16 mouse cellular contexts compared by ENCODE assay signal in the genomic region with DNA sequence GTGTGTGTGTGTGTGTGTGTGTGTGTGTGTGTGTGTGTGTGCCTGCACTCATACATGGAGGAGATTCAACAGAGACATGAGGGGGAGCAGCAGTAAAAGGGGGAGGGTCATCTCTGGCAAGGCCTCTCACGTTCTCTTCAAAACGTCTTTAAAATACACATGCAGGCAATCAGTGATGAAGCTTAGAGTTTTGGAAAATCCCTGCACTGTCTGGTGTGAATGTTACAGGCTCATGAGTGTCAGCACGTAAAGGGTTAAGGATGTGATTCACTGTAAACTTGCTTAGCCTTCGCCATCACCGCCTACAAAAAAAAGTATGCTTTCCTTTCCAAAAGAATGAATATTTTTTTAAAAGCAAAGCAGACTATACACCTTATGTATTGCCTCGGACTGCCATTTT. TPM values are rescaled to one million over a fixed set of nuclear protein-coding genes. Genes with fewer than 3 reads are reported as not detected.
DNase-seq lines count a peak whose midpoint lies in the region; ATAC-seq lines count a peak whose summit lies in the region.
"Had no signal": no experiment of that assay in that cellular context is flagged by ENCODE, and none has a peak within 500 bp of the region (broad histone marks: within the 10 kb centered on the region; RNA-seq: fewer than 3 reads in every experiment).

No protein-coding gene starts in this region.

- WGBS in neural tube, embryonic 11.5 days = 57% methylated on average over 6 of the region's 6 CpGs
- WGBS in hindbrain, embryonic 13.5 days = 35% methylated on average over 6 of the region's 6 CpGs
- WGBS in midbrain, embryonic 15.5 days = 22% methylated on average over 6 of the region's 6 CpGs

- H3K4me3 ChIP-seq in neural tube, embryonic 11.5 days (ENCODE audit: low read depth, low read length) = peak overlapping the region; percentile 23
- H3K4me3 ChIP-seq in hindbrain, embryonic 13.5 days = peak overlapping the region; percentile 99
- H3K4me3 ChIP-seq in midbrain, embryonic 15.5 days = peak overlapping the region; percentile 100
- H3K4me3 ChIP-seq: erythroblast, embryonic 14.5 days; heart, adult 2 months; intestine, embryonic 15.5 days; liver, embryonic 13.5 days had no signal

- H3K9me3 ChIP-seq in neural tube, embryonic 11.5 days (ENCODE audit: control insufficient read depth, low read length) = no peaks in the 10 kb centered on the region
- no peaks in the 10 kb centered on the region for H3K9me3 ChIP-seq in hindbrain, embryonic 13.5 days
- H3K9me3 ChIP-seq in midbrain, embryonic 15.5 days = no peaks in the 10 kb centered on the region
- H3K9me3 ChIP-seq: intestine, embryonic 15.5 days; liver, embryonic 13.5 days had no signal

- peak overlapping the region; percentile 26 for H3K9ac ChIP-seq in neural tube, embryonic 11.5 days (ENCODE audit: low read length)
- H3K9ac ChIP-seq in hindbrain, embryonic 13.5 days = peak overlapping the region; percentile 100
- peak overlapping the region; percentile 100 for H3K9ac ChIP-seq in midbrain, embryonic 15.5 days
- H3K9ac ChIP-seq: intestine, embryonic 15.5 days; liver, embryonic 13.5 days had no signal

- no peak overlapping the region for H3K27ac ChIP-seq in neural tube, embryonic 11.5 days (ENCODE audit: low read depth, low read length)
- H3K27ac ChIP-seq in hindbrain, embryonic 13.5 days = peak overlapping the region; percentile 73
- H3K27ac ChIP-seq in midbrain, embryonic 15.5 days = peak overlapping the region; percentile 100
- H3K27ac ChIP-seq: heart, adult 2 months; intestine, embryonic 15.5 days; liver, embryonic 13.5 days had no signal

- peak overlapping the region; percentile 30 for H3K4me2 ChIP-seq in neural tube, embryonic 11.5 days (ENCODE audit: low read depth)
- peak overlapping the region; percentile 76 for H3K4me2 ChIP-seq in hindbrain, embryonic 13.5 days
- peak overlapping the region; percentile 60 for H3K4me2 ChIP-seq in midbrain, embryonic 15.5 days
- H3K4me2 ChIP-seq: intestine, embryonic 15.5 days; liver, embryonic 13.5 days had no signal

- H3K4me1 ChIP-seq in neural tube, embryonic 11.5 days (ENCODE audit: control insufficient read depth, insufficient read depth, low read length) = no peaks in the 10 kb centered on the region
- peaks cover 23% of the 10 kb centered on the region for H3K4me1 ChIP-seq in hindbrain, embryonic 13.5 days (replicated peaks)
- peaks cover 20% of the 10 kb centered on the region for H3K4me1 ChIP-seq in midbrain, embryonic 15.5 days

- ATAC-seq in neural tube, embryonic 11.5 days (ENCODE audit: insufficient read depth, low FRiP score, low TSS enrichment) = no peak
- ATAC-seq in hindbrain, embryonic 13.5 days (ENCODE audit: low FRiP score) = no peak
- no peak for ATAC-seq in midbrain, embryonic 15.5 days (replicated peaks)
- ATAC-seq: intestine, embryonic 15.5 days; Patski had no signal

- H3K36me3 ChIP-seq in neural tube, embryonic 11.5 days (ENCODE audit: control insufficient read depth, insufficient read depth, low read length) = no peaks in the 10 kb centered on the region
- H3K36me3 ChIP-seq in hindbrain, embryonic 13.5 days = peaks cover 11% of the 10 kb centered on the region
- no peaks in the 10 kb centered on the region for H3K36me3 ChIP-seq in midbrain, embryonic 15.5 days (replicated peaks)
- H3K36me3 ChIP-seq: intestine, embryonic 15.5 days; liver, embryonic 13.5 days had no signal

- DNase-seq in neural tube, embryonic 11.5 days (ENCODE audit: low spot score) = no peak
- DNase-seq in neural tube, embryonic 10.5 days (ENCODE audit: extremely low spot score, low spot score) = no peak
- DNase-seq in right cerebral cortex, adult 18-20 months = no peak
- DNase-seq in T-cell, adult 2 months (ENCODE audit: low spot score) = no peak
- DNase-seq in spleen, postnatal 4 days (ENCODE audit: low spot score in 2 of 2) = no peak
- no peak for DNase-seq in lung, adult 18-20 months
- DNase-seq: heart, adult 2 months; kidney, postnatal 14 days; liver, embryonic 13.5 days; lung, postnatal 10 days; thymus, adult 2 months had no signal

- no peaks in the 10 kb centered on the region for H3K27me3 ChIP-seq in neural tube, embryonic 11.5 days (ENCODE audit: control insufficient read depth, insufficient read depth, low read length)
- H3K27me3 ChIP-seq in hindbrain, embryonic 13.5 days = no peaks in the 10 kb centered on the region
- H3K27me3 ChIP-seq in midbrain, embryonic 15.5 days (replicated peaks) = no peaks in the 10 kb centered on the region
- H3K27me3 ChIP-seq: intestine, embryonic 15.5 days; Patski had no signal

RNA-seq across cellular contexts. Expression of a gene that starts 2.8 kb away (rescaled TPM):
- polyA plus RNA-seq in neural tube, embryonic 11.5 days (2014; fragmentation: Nextera tagmentation; extraction: Ambion mirVana) = 201 and 207 TPM in 2 replicates
- 202 and 215 TPM in 2 replicates for polyA plus RNA-seq in hindbrain, embryonic 13.5 days (2015; fragmentation: Nextera tagmentation; extraction: Ambion mirVana)
- 375 and 400 TPM in 2 replicates for polyA plus RNA-seq in midbrain, embryonic 15.5 days (2015; fragmentation: Nextera tagmentation; extraction: Ambion mirVana)

Comparison
In these comparisons a context has a peak if more than half of its experiments do, and no peak if none do; other contexts are left out.
1. H3K4me3 ChIP-seq: peak in every context shown above with its lines; median percentile 100 in midbrain, embryonic 15.5 days; 99 in hindbrain, embryonic 13.5 days; 23 in neural tube, embryonic 11.5 days.
2. H3K9ac ChIP-seq: peak in every context shown above with its lines; median percentile 100 in hindbrain, embryonic 13.5 days; 100 in midbrain, embryonic 15.5 days; 26 in neural tube, embryonic 11.5 days.